Mouse (Mus musculus) induced T-regulatory cell, adult 2 months (primary cell): ENCODE measurements at regions not wholly inside any gene's neighbourhood (a gene's known extent, or its start where the extent isn't known, plus 50 kb on each side); places are given as distances from the start of the nearest gene placed in this dataset.

ENCODE experiments used
- DNase-seq: peaks from one replicate; pipeline ENCODE4 v3.0.0-alpha.2; 2012; ENCODE audit warnings: low read depth

GRCm38 (mm10) chr9:12692329-12692728 lies 553.3 kb downstream of the Jrkl start:
- peak; percentile 11 for DNase-seq

- no peak for DNase-seq
Observed at GRCm38 (mm10) chr9:12690948-12691279, 554.7 kb downstream of the Jrkl start.

GRCm38 (mm10) chr9:12690182-12690947 lies 555.3 kb downstream of the Jrkl start:
- no peak for DNase-seq
